Mouse (Mus musculus) C2C12 (cell line): ENCODE results near the gene Dmrt3.

ENCODE experiments used
- CEBPB ChIP-seq: IDR thresholded peaks from one replicate; pipeline ENCODE4 v1.6.1; 2011; ENCODE audit warnings: low read depth, mild to moderate bottlenecking, control low read depth, moderate library complexity
- CTCF ChIP-seq: IDR thresholded peaks from one replicate; pipeline ENCODE4 v1.5.1; 2011; ENCODE audit not compliant: control insufficient read depth, insufficient read depth, insufficient read length
- MAX ChIP-seq: IDR thresholded peaks from one replicate; pipeline ENCODE4 v1.6.1; 2011; ENCODE audit warnings: mild to moderate bottlenecking, control low read depth
- MYOD1 ChIP-seq: IDR thresholded peaks from one replicate; pipeline ENCODE4 v1.6.1; 2011; ENCODE audit warnings: low read depth; ENCODE audit not compliant: control insufficient read depth, insufficient read length

DNA sequence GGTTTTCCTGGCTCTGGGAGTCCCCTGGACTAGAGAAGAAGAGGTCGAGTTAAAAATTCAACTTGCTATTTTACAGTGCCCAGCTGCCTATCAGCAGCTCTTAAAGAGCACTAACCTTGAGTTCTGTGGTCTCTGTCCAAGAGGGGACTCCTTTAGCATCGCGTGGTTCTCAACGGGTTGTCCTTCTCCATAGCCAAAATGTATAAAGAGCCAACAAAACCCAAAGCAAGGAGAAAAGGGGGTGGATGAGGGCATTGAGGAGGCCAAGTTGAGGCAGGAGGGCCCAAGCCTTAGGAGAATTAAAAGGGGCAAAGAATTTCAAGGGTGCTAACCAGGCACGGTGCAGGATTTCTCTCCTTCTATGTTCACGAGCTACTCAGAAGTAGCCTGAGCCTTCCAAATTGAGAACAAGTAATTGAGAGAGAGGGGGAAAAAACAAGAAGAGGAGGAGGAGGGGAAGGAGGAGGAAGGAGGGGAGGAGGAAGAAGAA is 2.8 kb downstream of the Dmrt3 start:
- TF ChIP-seq CTCF (no peak), CEBPB (no peak), MYOD1 (no peak), MAX (no peak)
